Mouse (Mus musculus) bone marrow, adult 2 months (tissue): ENCODE results near the gene Tnp2.

Experiments used
- CTCF ChIP-seq: fragments of 200-500 bp; IDR thresholded peaks from 2 replicates; pipeline ENCODE4 v1.5.1; 2011; ENCODE audit warnings: low read length, control low read depth; ENCODE audit not compliant: control insufficient read depth, insufficient read depth
- POLR2A ChIP-seq: fragments of 200-500 bp; IDR thresholded peaks from 2 replicates; pipeline ENCODE4 v1.6.1; 2011; ENCODE audit warnings: low read depth, mild to moderate bottlenecking, control low read depth, low read length, borderline replicate concordance; ENCODE audit not compliant: control insufficient read depth

- TF ChIP-seq CTCF (no peak), POLR2A (no peak)
These were observed 30.2 kb upstream of the Tnp2 start for GRCm38 (mm10) chr16:10818579-10819135.
